Mouse (Mus musculus) kidney, adult 2 months (tissue): Measurements from ENCODE around the gene Tbc1d9. TPM values are rescaled to one million over a fixed set of nuclear protein-coding genes. Genes with fewer than 3 reads are reported as not detected.

Experiments used
- DNase-seq: peaks from one replicate; pipeline ENCODE4 v3.0.0; 2021
- H3K27ac ChIP-seq: fragments of 200-500 bp; 2 replicates; pipeline ENCODE4 v1.5.1; 2012; ENCODE audit warnings: low read depth, low read length, control low read depth, inconsistent platforms; ENCODE audit not compliant: insufficient read depth
- H3K27me3 ChIP-seq: fragments of 200-500 bp; replicated peaks from 2 replicates; pipeline ENCODE4 v1.6.1; 2012; ENCODE audit warnings: mild to moderate bottlenecking, moderate library complexity, low read length, inconsistent platforms; ENCODE audit not compliant: control insufficient read depth, insufficient read depth
- H3K36me3 ChIP-seq: fragments of 200-500 bp; 2 replicates; pipeline ENCODE4 v1.6.1; 2012; ENCODE audit warnings: mild to moderate bottlenecking, moderate library complexity, low read length, inconsistent platforms; ENCODE audit not compliant: control insufficient read depth, insufficient read depth
- H3K4me1 ChIP-seq: fragments of 200-500 bp; 2 replicates; pipeline ENCODE4 v1.6.1; 2011; ENCODE audit warnings: low read length; ENCODE audit not compliant: control insufficient read depth, insufficient read depth
- H3K4me3 ChIP-seq: fragments of 200-500 bp; 2 replicates; pipeline ENCODE4 v1.5.1; 2011; ENCODE audit warnings: mild to moderate bottlenecking, low read depth, low read length, control low read depth; ENCODE audit not compliant: insufficient read depth
- CTCF ChIP-seq: fragments of 200-500 bp; conservative IDR thresholded peaks from 2 replicates; pipeline ENCODE4 v1.5.1; 2011; ENCODE audit warnings: low read depth, mild to moderate bottlenecking, control low read depth, low read length, moderate library complexity, mixed read lengths; ENCODE audit not compliant: insufficient read depth, insufficient read length
- POLR2A ChIP-seq: fragments of 200-500 bp; IDR thresholded peaks from one replicate; pipeline ENCODE4 v1.6.1; 2011; ENCODE audit warnings: low read depth, low read length, control low read depth
- WGBS: fragments of 180-500 bp; shearing (Covaris S2); methylation state at CpG from one replicate; pipeline ENCODE4 v1.1.7; 2018; 5-methylcytosine and 5-hydroxymethylcytosine counted together
- polyA plus RNA-seq: library from polyadenylated mRNA; depleted of rRNA; stranded (reverse); fragments of >200 nt; gene quantifications from 2 replicates; pipeline ENCODE4 v1.2.3, GENCODE M21; 2012

Gene Tbc1d9
- polyA plus RNA-seq, 1 experiment = 3.8 TPM

DNA sequence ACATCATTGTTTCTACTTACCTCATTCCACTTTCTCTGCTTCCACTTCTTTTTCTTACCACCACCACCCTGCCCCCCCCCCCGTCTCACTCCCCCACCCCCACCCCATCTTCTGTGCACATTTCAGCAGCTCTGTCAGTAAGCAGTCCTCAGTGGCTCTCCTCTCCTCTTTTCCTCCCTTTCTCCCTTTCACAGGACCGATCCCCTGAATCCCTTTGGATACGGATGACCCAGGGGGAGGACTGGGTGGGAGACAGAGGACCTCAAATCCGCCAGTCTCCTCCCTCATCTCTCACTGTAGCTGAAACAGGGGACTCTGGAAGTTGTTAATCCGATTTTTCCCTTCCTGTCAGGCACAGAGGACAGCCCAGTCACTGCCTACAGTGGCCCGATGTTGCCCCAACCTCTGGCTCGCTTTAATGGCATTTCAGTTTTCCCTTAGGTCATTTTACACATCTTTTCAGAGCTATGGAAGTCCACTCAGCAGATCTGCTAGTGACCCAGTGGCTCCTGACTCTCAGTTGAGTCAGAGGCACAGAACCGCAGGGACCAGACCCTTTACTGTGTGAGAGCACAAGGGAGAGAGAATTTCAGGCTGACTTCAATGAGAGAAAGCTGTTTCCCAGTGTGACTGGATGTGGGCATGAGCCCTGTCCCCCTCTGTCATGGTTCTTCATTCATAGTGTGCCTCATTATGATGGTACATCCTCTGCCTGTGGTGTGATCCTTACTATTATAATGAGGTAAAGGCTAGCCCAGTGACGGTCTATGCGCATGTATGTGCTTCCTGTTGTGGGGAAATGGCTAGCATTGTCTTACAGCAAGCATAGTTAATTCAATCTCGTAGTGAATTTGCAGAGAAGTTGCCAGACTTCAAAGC lies 12.4 kb downstream of the Tbc1d9 start:
- Histone ChIP-seq H3K27me3 (no peaks in the 10 kb centered on the region), H3K4me1 (no peaks in the 10 kb centered on the region; the same call in 1 of the 2 replicates), H3K4me3 (no peak overlapping the region), H3K36me3 (no peaks in the 10 kb centered on the region), H3K27ac (no peak overlapping the region)
- TF ChIP-seq POLR2A (no peak), CTCF (no peak)
- no peak for DNase-seq
- 45% methylated on average over 11 of the region's 11 CpGs for WGBS

DNA sequence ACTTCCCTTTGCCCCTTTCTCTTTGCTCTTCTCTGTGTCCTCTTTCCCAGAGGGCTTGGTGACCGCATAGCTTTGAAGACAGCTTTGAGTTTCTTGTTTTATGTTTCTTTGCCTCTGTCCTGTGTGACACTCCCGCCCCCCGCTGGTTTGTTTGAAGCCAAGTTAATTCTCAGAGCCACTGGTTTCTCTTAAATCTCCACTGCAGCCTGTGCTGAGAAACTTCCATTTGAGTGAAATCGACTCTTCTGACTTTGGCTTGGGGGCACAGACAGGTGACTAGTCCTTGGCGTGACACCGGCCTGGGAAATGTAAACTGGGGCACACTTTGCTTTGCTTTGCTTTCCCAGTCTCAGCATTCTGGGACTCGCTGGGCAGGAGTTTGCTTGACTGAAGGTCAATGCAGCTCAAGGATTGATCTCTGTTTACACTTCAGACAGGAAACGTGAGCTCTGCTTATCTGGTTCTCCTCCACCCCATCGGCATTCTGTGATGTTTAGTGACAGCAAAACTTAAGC lies 13.1 kb downstream of the Tbc1d9 start:
- Histone ChIP-seq H3K27me3 (no peaks in the 10 kb centered on the region), H3K36me3 (no peaks in the 10 kb centered on the region), H3K4me1 (no peaks in the 10 kb centered on the region; the same call in 1 of the 2 replicates), H3K27ac (no peak overlapping the region), H3K4me3 (no peak overlapping the region)
- WGBS = 7% methylated on average over 9 of the region's 9 CpGs
- peak; percentile 23 for DNase-seq
- no peak; the same call in 1 of the 2 replicates for TF ChIP-seq CTCF
- TF ChIP-seq POLR2A = no peak

DNA sequence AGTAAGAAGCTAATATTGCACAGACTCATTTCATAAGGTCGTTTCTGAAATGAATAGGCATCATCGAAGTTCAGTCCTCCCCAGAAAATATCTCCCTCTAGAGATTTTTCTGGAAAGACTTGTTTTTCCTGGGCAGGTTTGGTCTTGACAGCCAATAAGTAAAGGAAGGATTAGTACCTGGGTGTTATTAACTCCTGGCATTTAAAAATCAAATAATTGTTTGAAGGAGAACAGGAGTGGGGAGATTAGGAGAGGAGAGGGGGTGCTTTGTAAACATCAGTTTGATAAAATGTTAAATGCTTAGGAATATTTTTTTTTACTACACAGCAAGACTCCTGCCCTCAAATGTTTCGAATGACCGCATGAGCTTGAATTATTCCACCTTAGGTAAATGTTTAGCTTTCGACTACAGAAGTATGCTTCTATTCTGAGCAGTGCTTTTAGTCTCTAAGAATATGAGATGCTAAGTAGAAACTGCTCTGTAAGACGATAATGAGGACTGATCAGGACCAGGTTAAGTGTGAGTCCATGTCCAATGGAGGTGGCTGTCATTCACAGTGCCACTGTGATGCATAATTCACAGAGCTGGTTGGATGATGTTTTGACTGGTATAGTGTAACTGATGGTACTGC lies 16.8 kb downstream of the Tbc1d9 start:
- Histone ChIP-seq H3K4me1 (no peaks in the 10 kb centered on the region; the same call in 1 of the 2 replicates), H3K27me3 (no peaks in the 10 kb centered on the region), H3K36me3 (no peaks in the 10 kb centered on the region), H3K27ac (no peak overlapping the region), H3K4me3 (no peak overlapping the region)
- TF ChIP-seq CTCF = no peak
- TF ChIP-seq POLR2A = no peak
- DNase-seq = no peak
- WGBS = 46% methylated on average over 6 of the region's 6 CpGs

DNA sequence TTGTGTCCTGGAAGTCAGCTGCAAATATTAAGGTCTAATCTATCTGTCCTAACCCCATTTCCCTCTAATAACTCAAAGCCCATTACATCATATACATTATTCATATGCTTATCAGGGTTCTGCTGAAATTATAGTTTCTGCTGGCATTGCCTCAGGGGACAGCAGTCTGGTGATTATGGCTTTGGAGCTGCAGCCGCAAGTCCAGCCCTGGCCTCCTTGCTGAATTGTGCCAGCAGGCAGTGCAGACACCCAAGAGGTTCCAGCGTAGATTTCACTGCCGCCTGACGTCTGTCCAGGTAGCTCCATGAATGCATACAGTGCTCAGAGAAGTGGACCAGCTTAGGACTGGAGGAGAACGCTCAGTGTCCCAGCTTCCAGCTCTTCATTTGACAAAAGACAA lies 17.6 kb downstream of the Tbc1d9 start:
- TF ChIP-seq CTCF = no peak
- no peak for TF ChIP-seq POLR2A
- Histone ChIP-seq H3K4me3 (no peak overlapping the region), H3K4me1 (no peaks in the 10 kb centered on the region; the same call in 1 of the 2 replicates), H3K27me3 (no peaks in the 10 kb centered on the region), H3K27ac (no peak overlapping the region), H3K36me3 (no peaks in the 10 kb centered on the region)
- 78% methylated on average over 5 of the region's 5 CpGs for WGBS
- no peak for DNase-seq

DNA sequence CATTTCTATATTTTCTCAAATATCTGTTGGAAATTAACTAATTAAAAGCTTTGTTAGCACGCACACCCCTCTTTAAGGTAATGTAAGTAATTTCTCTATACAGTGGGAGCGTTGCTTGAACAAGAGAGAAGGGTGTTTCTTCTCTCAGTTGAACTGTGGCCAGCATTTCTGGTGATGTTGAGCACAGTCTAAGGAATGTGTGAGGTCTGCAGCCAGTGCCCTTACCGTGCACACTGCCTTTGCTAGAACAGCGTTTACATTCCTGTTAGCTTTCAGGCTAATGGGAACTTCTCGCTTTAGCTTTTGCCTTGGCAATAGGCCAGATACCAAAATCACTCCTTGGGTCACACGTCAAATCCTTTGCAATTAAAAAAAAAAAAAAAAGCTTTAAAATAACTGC lies 21.2 kb downstream of the Tbc1d9 start:
- TF ChIP-seq CTCF (no peak), POLR2A (no peak)
- no peaks in the 10 kb centered on the region for H3K36me3 ChIP-seq
- no peak overlapping the region for H3K4me3 ChIP-seq
- DNase-seq = peak; percentile 26
- H3K27ac ChIP-seq = no peak overlapping the region
- H3K27me3 ChIP-seq = no peaks in the 10 kb centered on the region
- no peaks in the 10 kb centered on the region; the same call in 1 of the 2 replicates for H3K4me1 ChIP-seq
- 39% methylated on average over 6 of the region's 6 CpGs for WGBS

DNA sequence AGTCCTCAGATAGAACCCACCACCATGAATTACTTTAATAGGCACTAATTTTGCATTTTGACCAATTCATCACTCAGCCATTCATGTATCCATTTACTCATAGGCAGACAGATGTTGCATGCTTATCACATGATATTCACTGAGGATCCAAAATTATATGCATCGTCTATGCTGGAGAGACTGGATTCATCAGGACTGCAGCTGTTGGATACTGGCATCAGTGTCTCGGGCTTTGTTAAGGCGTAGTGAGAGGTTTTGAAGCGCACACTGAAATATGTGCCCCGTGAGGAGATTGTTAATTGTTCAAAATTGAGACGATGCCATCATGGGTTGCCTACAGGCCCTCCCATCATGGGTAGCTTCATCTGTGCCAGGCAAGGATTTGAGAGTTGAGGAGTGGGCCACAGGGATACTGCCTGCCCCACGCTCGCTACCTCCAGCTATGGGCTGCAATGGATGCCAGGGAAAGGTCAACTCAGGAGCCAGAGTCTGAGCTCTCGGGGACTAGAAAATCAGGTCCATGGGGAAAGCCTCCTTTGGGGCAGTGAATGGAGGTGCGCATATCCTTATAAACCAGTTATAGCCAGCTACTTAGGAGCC lies 22.3 kb downstream of the Tbc1d9 start:
- H3K4me3 ChIP-seq = no peak overlapping the region
- H3K4me1 ChIP-seq = no peaks in the 10 kb centered on the region
- no peaks in the 10 kb centered on the region for H3K36me3 ChIP-seq
- H3K27ac ChIP-seq = no peak overlapping the region
- TF ChIP-seq CTCF = no peak
- TF ChIP-seq POLR2A = no peak
- no peak for DNase-seq
- WGBS = 91% methylated on average over 10 of the region's 10 CpGs
- no peaks in the 10 kb centered on the region for H3K27me3 ChIP-seq
